Mouse (Mus musculus) liver, embryonic 14.5 days (tissue): ENCODE measurements around the gene Rtn4.

Experiments used
- CTCF ChIP-seq: IDR thresholded peaks from 2 replicates; pipeline ENCODE4 v1.5.1; 2016; ENCODE audit warnings: antibody characterized with exemption, low read depth, control low read depth
- EP300 ChIP-seq: IDR thresholded peaks from 2 replicates; pipeline ENCODE4 v1.6.1; 2016; ENCODE audit warnings: antibody characterized with exemption, low read depth

DNA sequence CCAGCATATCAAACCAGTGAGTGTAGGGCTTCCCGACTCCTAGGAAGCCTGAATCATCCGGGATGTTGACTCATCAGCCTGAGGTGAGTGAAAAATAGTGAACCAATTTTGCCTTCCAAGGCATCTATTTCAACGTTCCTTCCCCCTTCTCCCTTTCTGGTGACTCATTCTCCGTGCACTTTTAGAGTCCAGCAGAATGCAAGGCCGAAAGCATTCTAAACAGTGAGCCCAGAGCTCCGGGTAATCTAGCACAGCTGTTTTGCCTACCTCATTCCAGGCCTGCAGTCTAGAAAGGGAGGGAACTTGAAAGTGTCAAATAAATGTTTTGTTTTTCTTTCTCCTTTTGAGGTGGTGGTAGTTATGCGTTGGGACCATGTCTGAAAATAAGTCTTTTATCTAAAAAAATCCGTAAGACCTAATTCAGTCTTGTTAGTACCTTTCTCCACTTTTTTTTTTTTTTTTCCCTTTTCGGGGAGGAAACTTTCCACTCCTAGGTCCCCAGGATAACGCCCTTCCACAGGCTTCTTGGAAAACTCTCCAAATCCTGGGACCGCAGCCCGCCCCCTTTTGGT, 550 bp upstream of the Rtn4 start:
- TF ChIP-seq CTCF (no peak), EP300 (no peak)
